Mouse (Mus musculus) hindbrain, embryonic 10.5 days (tissue): ENCODE results near the gene Cngb1. TPM values are rescaled to one million over a fixed set of nuclear protein-coding genes. Genes with fewer than 3 reads are reported as not detected.
A peak's percentile ranks its signal among the peaks of the same experiment; 100 is the strongest.

Source experiments
- DNase-seq: peaks from one replicate; pipeline ENCODE4 v3.0.0-alpha.2; 2017; ENCODE audit warnings: low spot score
- H3K27ac ChIP-seq: fragments of 300-500 bp; sonication (generic); 2 replicates; pipeline ENCODE4 v1.5.1; 2016; ENCODE audit warnings: mild to moderate bottlenecking, moderate library complexity
- H3K27me3 ChIP-seq: fragments of 300-500 bp; sonication (generic); 2 replicates; pipeline ENCODE4 v1.6.1; 2016; ENCODE audit warnings: mild to moderate bottlenecking; ENCODE audit not compliant: poor library complexity, insufficient read depth, severe bottlenecking
- H3K36me3 ChIP-seq: fragments of 300-500 bp; sonication (generic); 2 replicates; pipeline ENCODE4 v1.6.1; 2016; ENCODE audit warnings: mild to moderate bottlenecking, moderate library complexity
- H3K4me1 ChIP-seq: fragments of 300-500 bp; sonication (generic); replicated peaks from 2 replicates; pipeline ENCODE4 v1.6.1; 2016; ENCODE audit warnings: mild to moderate bottlenecking
- H3K4me3 ChIP-seq: fragments of 300-500 bp; sonication (generic); 2 replicates; pipeline ENCODE4 v1.5.1; 2016; ENCODE audit warnings: mild to moderate bottlenecking, moderate library complexity
- H3K9me3 ChIP-seq: fragments of 300-500 bp; sonication (generic); 2 replicates; pipeline ENCODE4 v1.6.1; 2016; ENCODE audit warnings: mild to moderate bottlenecking, moderate library complexity
- WGBS: fragments of 180-500 bp; shearing (Covaris S2); methylation state at CpG from one replicate; pipeline ENCODE4 v1.1.7; 2016; 5-methylcytosine and 5-hydroxymethylcytosine counted together
- polyA plus RNA-seq: library from polyadenylated mRNA; unstranded; fragments of >200 nt; fragmentation: Nextera tagmentation; extraction: Ambion mirVana; gene quantifications from 2 replicates; pipeline ENCODE4 v1.2.1, GENCODE M21; 2016

Cngb1 gene
- polyA plus RNA-seq, 1 experiment from 2014 or later, result 0.59 TPM

GRCm38 (mm10) chr8:95226251-95227150, 79.9 kb downstream of the Cngb1 start:
- WGBS, result 64% methylated on average over 7 of the region's 7 CpGs

DNA sequence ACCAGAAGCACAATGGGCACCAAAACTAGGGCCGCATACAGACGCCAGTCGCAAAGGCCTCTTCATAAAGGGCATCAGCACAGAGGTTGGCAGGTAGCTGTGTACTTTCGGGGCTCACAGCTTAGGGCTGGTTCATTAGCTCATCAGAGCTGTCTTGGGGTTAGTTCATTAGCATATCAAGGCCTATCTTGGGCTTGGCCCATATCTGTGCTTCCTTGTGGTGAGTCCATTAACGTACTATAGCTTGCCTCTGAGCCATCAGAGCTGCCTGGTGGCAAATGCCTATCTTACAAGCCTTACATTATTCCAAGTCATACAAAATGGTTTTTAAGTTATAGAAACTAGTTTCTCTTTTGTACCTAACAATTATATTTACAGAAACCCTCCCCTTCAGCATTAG, 82.4 kb downstream of the Cngb1 start:
- H3K27me3 ChIP-seq, result no peaks in the 10 kb centered on the region
- H3K9me3 ChIP-seq, result no peaks in the 10 kb centered on the region
- no peak overlapping the region for H3K27ac ChIP-seq
- DNase-seq, result no peak
- no peak overlapping the region for H3K4me3 ChIP-seq
- no peaks in the 10 kb centered on the region for H3K36me3 ChIP-seq
- 91% methylated on average over 5 of the region's 5 CpGs for WGBS
- peaks cover 8% of the 10 kb centered on the region for H3K4me1 ChIP-seq

More at GRCm38 (mm10) chr8:95226251-95227150, 79.9 kb downstream of the Cngb1 start:
- Histone ChIP-seq H3K27me3 (no peaks in the 10 kb centered on the region), H3K36me3 (no peaks in the 10 kb centered on the region), H3K27ac (no peak overlapping the region), H3K4me3 (no peak overlapping the region), H3K9me3 (no peaks in the 10 kb centered on the region), H3K4me1 (peaks cover 8% of the 10 kb centered on the region)
- no peak for DNase-seq

GRCm38 (mm10) chr8:95221045-95221444, 85.3 kb downstream of the Cngb1 start:
- no peaks in the 10 kb centered on the region; the same call in 1 of the 2 replicates for H3K4me1 ChIP-seq
- H3K9me3 ChIP-seq, result no peaks in the 10 kb centered on the region
- DNase-seq, result no peak
- H3K36me3 ChIP-seq, result no peaks in the 10 kb centered on the region
- WGBS, result 47% methylated on average over 2 of the region's 2 CpGs
- H3K27ac ChIP-seq, result no peak overlapping the region
- H3K27me3 ChIP-seq, result no peaks in the 10 kb centered on the region
- no peak overlapping the region for H3K4me3 ChIP-seq

DNA sequence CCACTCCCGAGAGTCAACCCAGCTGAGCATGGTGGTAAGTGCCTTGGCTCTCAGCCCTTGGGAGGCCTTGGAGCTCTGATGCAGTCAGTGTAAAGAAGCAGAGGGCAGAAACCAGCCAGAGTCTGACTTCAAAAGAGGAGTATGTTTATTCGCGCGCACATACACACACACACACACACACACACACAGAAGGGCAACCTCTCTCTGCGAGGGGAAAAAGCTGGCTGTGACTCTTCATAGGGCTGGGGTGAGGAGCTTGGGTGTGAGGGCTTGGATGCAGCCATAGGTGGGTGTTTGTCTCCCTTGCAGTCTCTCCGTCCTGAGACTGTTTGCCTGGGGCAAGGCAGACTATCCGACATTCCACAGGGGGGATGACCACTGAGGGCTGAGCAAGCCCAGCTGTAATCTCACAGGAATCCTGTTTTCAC, 85.8 kb downstream of the Cngb1 start:
- DNase-seq, result no peak
- Histone ChIP-seq H3K36me3 (no peaks in the 10 kb centered on the region), H3K27me3 (no peaks in the 10 kb centered on the region), H3K4me1 (no peaks in the 10 kb centered on the region; the same call in 1 of the 2 replicates), H3K4me3 (no peak overlapping the region), H3K27ac (no peak overlapping the region), H3K9me3 (no peaks in the 10 kb centered on the region)
- 61% methylated on average over 7 of the region's 7 CpGs for WGBS

DNA sequence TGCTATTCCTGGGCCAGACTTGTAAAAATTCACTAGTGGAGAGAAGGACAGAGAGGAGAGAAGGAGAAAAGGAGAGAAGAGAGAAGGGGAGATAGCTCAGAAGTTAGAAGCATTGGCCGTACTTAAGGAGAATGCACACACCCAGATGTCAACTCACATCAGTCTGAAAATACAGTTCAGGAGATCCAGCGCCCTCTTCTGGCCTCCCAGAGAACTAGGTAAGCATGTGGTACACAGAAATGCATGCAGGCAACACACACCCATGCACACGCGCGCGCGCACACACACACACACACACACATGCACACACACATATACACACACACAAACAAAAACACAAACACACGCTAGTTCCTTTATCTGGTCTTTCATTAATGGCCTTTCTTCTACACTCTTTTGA, 86.8 kb downstream of the Cngb1 start:
- no peaks in the 10 kb centered on the region for H3K27me3 ChIP-seq
- no peaks in the 10 kb centered on the region for H3K36me3 ChIP-seq
- no peak overlapping the region for H3K4me3 ChIP-seq
- no peak overlapping the region for H3K27ac ChIP-seq
- WGBS, result 86% methylated on average over 8 of the region's 8 CpGs
- no peaks in the 10 kb centered on the region for H3K9me3 ChIP-seq
- no peaks in the 10 kb centered on the region; the same call in 1 of the 2 replicates for H3K4me1 ChIP-seq
- DNase-seq, result no peak

DNA sequence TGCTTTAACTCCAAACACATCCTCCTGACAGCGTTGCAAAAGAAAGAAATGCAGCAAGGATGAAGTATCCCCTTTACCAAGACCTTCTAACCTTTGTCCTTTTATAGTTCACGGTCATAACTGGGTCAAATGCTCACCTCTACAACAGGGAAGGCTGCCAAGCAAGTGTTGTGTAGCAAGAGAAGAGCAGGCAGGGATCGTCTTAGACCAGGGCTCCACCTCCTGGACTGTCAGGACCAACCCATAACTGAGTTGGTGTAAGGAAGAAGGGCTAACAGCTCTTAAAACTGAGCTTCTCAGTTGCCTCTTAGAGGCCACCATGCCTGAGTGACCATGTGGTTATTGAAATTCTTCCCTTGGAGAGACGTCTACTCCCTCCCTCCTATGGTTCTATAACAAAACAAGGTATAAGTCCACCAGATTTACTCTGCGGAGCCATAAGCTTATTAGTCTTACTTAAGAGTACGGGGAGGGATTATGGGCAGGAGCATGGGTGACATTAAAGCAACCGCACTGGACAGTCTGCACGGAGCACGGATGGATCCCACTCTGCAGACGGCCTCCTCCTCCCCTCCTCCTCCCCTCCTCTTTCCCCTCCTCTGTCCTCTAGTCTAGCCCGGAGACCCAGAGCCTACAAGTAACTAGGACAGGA, 90.5 kb downstream of the Cngb1 start:
- no peaks in the 10 kb centered on the region for H3K27me3 ChIP-seq
- H3K4me1 ChIP-seq, result no peaks in the 10 kb centered on the region; the same call in 1 of the 2 replicates
- no peaks in the 10 kb centered on the region for H3K36me3 ChIP-seq
- no peak for DNase-seq
- 82% methylated on average over 11 of the region's 11 CpGs for WGBS
- no peaks in the 10 kb centered on the region for H3K9me3 ChIP-seq
- no peak overlapping the region for H3K4me3 ChIP-seq
- no peak overlapping the region for H3K27ac ChIP-seq

DNA sequence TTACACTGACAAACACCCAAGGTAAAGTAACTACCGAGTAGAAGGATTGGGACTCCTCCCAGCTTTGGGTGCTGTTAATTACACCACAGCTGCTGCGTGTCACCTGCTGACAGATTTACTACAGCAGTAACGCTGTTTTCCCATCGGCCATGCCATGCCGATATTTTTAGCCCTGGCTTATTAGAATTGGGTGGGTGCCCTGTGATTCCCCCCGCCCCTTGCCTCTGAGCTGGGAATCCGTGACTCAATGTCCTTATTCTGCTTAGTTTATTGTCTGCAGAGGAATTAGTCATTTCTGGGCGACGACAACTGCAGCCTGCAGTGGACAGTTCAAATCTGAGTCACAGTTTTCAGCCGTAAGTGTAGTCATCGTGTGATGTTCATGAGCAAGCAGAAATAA, 96.5 kb downstream of the Cngb1 start:
- no peaks in the 10 kb centered on the region for H3K36me3 ChIP-seq
- no peak overlapping the region for H3K4me3 ChIP-seq
- 0 out of 2 replicates have a peak, but pooled peaks cover 9% of the 10 kb centered on the region for H3K4me1 ChIP-seq
- H3K27me3 ChIP-seq, result no peaks in the 10 kb centered on the region
- H3K9me3 ChIP-seq, result no peaks in the 10 kb centered on the region
- 86% methylated on average over 11 of the region's 11 CpGs for WGBS
- no peak overlapping the region for H3K27ac ChIP-seq
- DNase-seq, result no peak

- H3K27me3 ChIP-seq, result no peaks in the 10 kb centered on the region
- peak overlapping the region; percentile 54; the same call in 1 of the 2 replicates for H3K27ac ChIP-seq
- H3K4me1 ChIP-seq, result 0 out of 2 replicates have a peak, but pooled peaks cover 12% of the 10 kb centered on the region
- H3K36me3 ChIP-seq, result no peaks in the 10 kb centered on the region
- no peaks in the 10 kb centered on the region for H3K9me3 ChIP-seq
- 45% methylated on average over 8 of the region's 8 CpGs for WGBS
- no peak for DNase-seq
- no peak overlapping the region for H3K4me3 ChIP-seq
Observed at GRCm38 (mm10) chr8:95205946-95206345, 100.4 kb downstream of the Cngb1 start.

- Histone ChIP-seq H3K4me3 (no peak overlapping the region), H3K9me3 (no peaks in the 10 kb centered on the region), H3K27me3 (no peaks in the 10 kb centered on the region), H3K27ac (no peak overlapping the region), H3K4me1 (0 out of 2 replicates have a peak, but pooled peaks cover 12% of the 10 kb centered on the region), H3K36me3 (no peaks in the 10 kb centered on the region)
- WGBS, result 20% methylated on average over 10 of the region's 10 CpGs
- peak; percentile 75 for DNase-seq
Observed at GRCm38 (mm10) chr8:95204039-95204380, 102.4 kb downstream of the Cngb1 start.

- Histone ChIP-seq H3K36me3 (no peaks in the 10 kb centered on the region), H3K27me3 (no peaks in the 10 kb centered on the region), H3K27ac (no peak overlapping the region; the same call in 1 of the 2 replicates), H3K4me3 (no peak overlapping the region), H3K9me3 (no peaks in the 10 kb centered on the region), H3K4me1 (0 out of 2 replicates have a peak, but pooled peaks cover 12% of the 10 kb centered on the region)
- no peak for DNase-seq
- 54% methylated on average over 9 of the region's 9 CpGs for WGBS
Observed at GRCm38 (mm10) chr8:95203326-95204038, 102.9 kb downstream of the Cngb1 start.

GRCm38 (mm10) chr8:95202649-95203275, 103.6 kb downstream of the Cngb1 start, which contains the start of gene Kifc3:
TSS of gene Kifc3 (minus strand) at chr8:95202812.
- DNase-seq, result no peak
- Histone ChIP-seq H3K27ac (no peak within 1 kb of the TSS; the same call in 1 of the 2 replicates), H3K4me1 (0 out of 2 replicates have a peak, but pooled peaks cover 12% of the 10 kb centered on the region), H3K27me3 (no peaks in the 10 kb centered on the region), H3K36me3 (no peaks in the 10 kb centered on the region), H3K4me3 (no peak within 1 kb of the TSS), H3K9me3 (no peaks in the 10 kb centered on the region)
- 67% methylated on average over 14 of the region's 14 CpGs for WGBS

DNA sequence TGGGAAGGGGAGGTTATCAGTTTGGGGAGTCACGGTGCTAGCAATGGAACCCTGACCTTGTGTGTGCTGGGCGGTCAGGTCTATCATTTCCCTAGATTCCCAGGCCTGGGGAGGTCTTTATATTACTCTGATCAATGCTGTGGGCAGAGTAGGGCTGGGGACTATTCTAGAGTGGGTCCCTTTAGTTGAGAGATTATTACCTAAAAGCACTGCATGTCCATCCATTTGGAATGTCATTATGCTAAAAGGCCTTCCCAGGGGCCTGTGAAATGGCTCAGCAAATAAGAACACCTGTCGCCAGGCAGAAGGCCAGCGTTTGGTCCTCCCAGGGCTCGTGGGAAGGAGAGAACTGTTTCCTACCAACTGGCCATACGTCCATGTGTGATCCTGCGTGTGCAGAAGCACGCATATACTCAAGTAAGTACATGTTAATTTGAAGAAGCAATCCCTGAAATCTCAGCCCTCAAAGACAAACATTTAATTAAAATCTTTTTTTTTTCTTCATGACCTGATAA, 104.3 kb downstream of the Cngb1 start:
- no peak for DNase-seq
- 78% methylated on average over 8 of the region's 8 CpGs for WGBS

More for the DNA sequence above, 104.3 kb downstream of the Cngb1 start:
- Histone ChIP-seq H3K27ac (no peak overlapping the region), H3K36me3 (no peaks in the 10 kb centered on the region), H3K4me3 (no peak overlapping the region), H3K27me3 (no peaks in the 10 kb centered on the region), H3K9me3 (no peaks in the 10 kb centered on the region), H3K4me1 (0 out of 2 replicates have a peak, but pooled peaks cover 12% of the 10 kb centered on the region)
